Mouse (Mus musculus) heart, postnatal 0 days (tissue): ENCODE measurements at regions not wholly inside any gene's neighbourhood (a gene's known extent, or its start where the extent isn't known, plus 50 kb on each side); places are given as distances from the start of the nearest gene placed in this dataset.

Experiments
- ATAC-seq: fragments of 200-750 bp; cut with Nextera tagmentation; 2 replicates; pipeline ENCODE4 v1.8.0; 2017; ENCODE audit warnings: low read depth, moderate number of reproducible peaks, moderate library complexity; ENCODE audit not compliant: insufficient read depth
- DNase-seq: peaks from one replicate; pipeline ENCODE4 v3.0.0-alpha.2; 2016; ENCODE audit warnings: low spot score
- H3K27ac ChIP-seq: fragments of 300-500 bp; sonication (generic); 2 replicates; pipeline ENCODE4 v1.5.1; 2014; ENCODE audit warnings: low read depth, mild to moderate bottlenecking
- H3K27me3 ChIP-seq: fragments of 300-500 bp; sonication (generic); 2 replicates; pipeline ENCODE4 v1.6.1; 2014; ENCODE audit warnings: low read length, mixed read lengths; ENCODE audit not compliant: control insufficient read depth, insufficient read depth
- H3K36me3 ChIP-seq: fragments of 300-500 bp; sonication (generic); replicated peaks from 2 replicates; pipeline ENCODE4 v1.6.1; 2014; ENCODE audit warnings: low read length, mixed read lengths; ENCODE audit not compliant: control insufficient read depth, insufficient read depth
- H3K4me1 ChIP-seq: fragments of 300-500 bp; sonication (generic); 2 replicates; pipeline ENCODE4 v1.6.1; 2014; ENCODE audit warnings: antibody characterized with exemption; ENCODE audit not compliant: control insufficient read depth, insufficient read depth
- H3K4me2 ChIP-seq: fragments of 300-500 bp; sonication (generic); 2 replicates; pipeline ENCODE4 v1.6.1; 2014; ENCODE audit warnings: low read depth, mild to moderate bottlenecking, low read length, moderate library complexity
- H3K4me3 ChIP-seq: fragments of 300-500 bp; sonication (generic); 2 replicates; pipeline ENCODE4 v1.5.1; 2014; ENCODE audit warnings: low read depth, low read length
- H3K9ac ChIP-seq: fragments of 300-500 bp; sonication (generic); replicated peaks from 2 replicates; pipeline ENCODE4 v1.6.1; 2014; ENCODE audit warnings: low read depth, low read length, mixed read lengths
- H3K9me3 ChIP-seq: fragments of 300-500 bp; sonication (generic); replicated peaks from 2 replicates; pipeline ENCODE4 v1.6.1; 2016; ENCODE audit warnings: low read length; ENCODE audit not compliant: control insufficient read depth
- CTCF ChIP-seq: IDR thresholded peaks from 2 replicates; pipeline ENCODE4 v1.5.1; 2016; ENCODE audit warnings: antibody characterized with exemption, control low read depth, low read depth
- EP300 ChIP-seq: IDR thresholded peaks from 2 replicates; pipeline ENCODE4 v1.6.1; 2016; ENCODE audit warnings: antibody characterized with exemption, low read depth
- WGBS: fragments of 180-500 bp; shearing (Covaris S2); extraction: QIAGEN DNeasy Blood & Tissue Kit; methylation state at CpG from one replicate; pipeline ENCODE4 v1.1.7; 2014; 5-methylcytosine and 5-hydroxymethylcytosine counted together

GRCm38 (mm10) chr3:117116210-117116609 lies 147.4 kb upstream of the Palmd start:
- H3K4me2 ChIP-seq: no peak overlapping the region
- no peaks in the 10 kb centered on the region for H3K9me3 ChIP-seq
- no peak overlapping the region for H3K9ac ChIP-seq
- no peaks in the 10 kb centered on the region for H3K4me1 ChIP-seq
- H3K4me3 ChIP-seq: no peak overlapping the region
- ATAC-seq (no peak), DNase-seq (no peak)
- H3K36me3 ChIP-seq: no peaks in the 10 kb centered on the region
- H3K27ac ChIP-seq: no peak overlapping the region
- 69% methylated on average over 2 of the region's 2 CpGs for WGBS
- H3K27me3 ChIP-seq: no peaks in the 10 kb centered on the region
- no peak for TF ChIP-seq EP300
- no peak for TF ChIP-seq CTCF

- ATAC-seq (no peak), DNase-seq (no peak)
- no peak overlapping the region for H3K4me2 ChIP-seq
- H3K4me3 ChIP-seq: no peak overlapping the region
- H3K9ac ChIP-seq: no peak overlapping the region
- H3K4me1 ChIP-seq: no peaks in the 10 kb centered on the region
- no peaks in the 10 kb centered on the region for H3K27me3 ChIP-seq
- no peaks in the 10 kb centered on the region for H3K9me3 ChIP-seq
- WGBS: 77% methylated on average over 3 of the region's 3 CpGs
- no peak for TF ChIP-seq EP300
- TF ChIP-seq CTCF: no peak
- no peaks in the 10 kb centered on the region for H3K36me3 ChIP-seq
- H3K27ac ChIP-seq: no peak overlapping the region
These were observed 144.0 kb upstream of the Palmd start for GRCm38 (mm10) chr3:117112766-117113165.

DNA sequence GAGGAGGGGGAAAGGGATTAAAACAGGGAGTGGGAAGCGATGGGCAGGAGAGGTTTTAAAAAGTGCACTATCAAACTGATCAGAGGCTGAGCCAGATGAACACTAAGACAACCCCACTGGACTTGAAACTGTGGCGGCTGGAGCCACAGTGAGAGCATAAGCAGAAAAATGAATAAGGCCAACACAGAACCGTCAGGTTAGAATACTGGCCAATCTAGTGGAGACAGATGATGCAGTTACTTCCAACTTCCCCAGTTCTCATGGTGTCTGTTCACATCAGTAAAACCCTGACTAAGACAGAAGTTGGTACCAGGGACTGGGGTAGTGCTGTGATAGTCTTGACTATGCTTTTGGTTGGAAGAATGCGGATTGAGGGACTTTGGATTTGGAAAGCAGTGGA lies 143.5 kb upstream of the Palmd start:
- no peak for DNase-seq
- no peak overlapping the region for H3K9ac ChIP-seq
- no peaks in the 10 kb centered on the region for H3K9me3 ChIP-seq
- 85% methylated on average over 4 of the region's 4 CpGs for WGBS
- no peak for TF ChIP-seq EP300
- TF ChIP-seq CTCF: no peak
- H3K27me3 ChIP-seq: no peaks in the 10 kb centered on the region
- no peaks in the 10 kb centered on the region for H3K4me1 ChIP-seq
- ATAC-seq: no peak
- H3K36me3 ChIP-seq: no peaks in the 10 kb centered on the region
- no peak overlapping the region for H3K27ac ChIP-seq
- no peak overlapping the region for H3K4me2 ChIP-seq
- H3K4me3 ChIP-seq: no peak overlapping the region

DNA sequence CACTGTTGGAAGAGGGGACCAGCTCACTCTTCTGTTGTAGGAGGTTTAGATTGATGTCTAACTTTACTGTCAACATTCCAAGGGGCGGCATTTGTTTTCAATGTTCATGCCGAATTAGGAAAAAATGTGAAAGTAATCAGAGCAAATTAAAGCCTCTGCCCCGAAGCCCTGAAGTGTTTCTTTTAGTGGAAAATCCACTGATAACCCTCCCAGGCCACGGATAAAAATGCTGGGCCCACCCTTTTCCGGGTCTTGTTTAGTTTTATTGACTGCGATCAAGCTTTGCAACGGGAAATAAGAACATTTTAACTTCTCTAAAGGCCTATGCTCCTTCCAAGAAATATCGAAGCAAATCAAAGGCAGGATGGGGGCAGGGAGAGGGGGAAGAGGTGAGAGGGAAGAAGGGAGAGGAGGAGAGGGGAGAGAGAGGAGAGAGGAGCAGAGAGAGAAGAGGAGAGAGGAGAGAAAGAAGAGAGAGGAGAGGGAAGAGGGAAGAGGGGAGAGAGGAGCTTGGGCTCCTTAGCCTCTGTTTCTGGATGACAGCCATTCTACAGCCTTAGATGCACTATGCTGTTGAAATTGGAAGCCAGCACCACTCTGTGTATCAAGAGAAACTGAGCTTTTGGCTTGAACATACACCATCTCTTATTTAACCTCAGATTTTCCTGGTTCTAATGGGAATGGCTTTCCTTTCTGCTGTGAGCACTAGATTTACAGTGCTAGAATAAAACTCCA lies 140.3 kb upstream of the Palmd start:
- H3K9me3 ChIP-seq: no peaks in the 10 kb centered on the region
- no peaks in the 10 kb centered on the region for H3K4me1 ChIP-seq
- no peaks in the 10 kb centered on the region for H3K36me3 ChIP-seq
- no peak overlapping the region for H3K4me2 ChIP-seq
- no peak overlapping the region for H3K9ac ChIP-seq
- no peaks in the 10 kb centered on the region for H3K27me3 ChIP-seq
- no peak overlapping the region for H3K4me3 ChIP-seq
- ATAC-seq (no peak), DNase-seq (no peak)
- WGBS: 54% methylated on average over 8 of the region's 8 CpGs
- peak overlapping the region; percentile 1; the same call in 1 of the 2 replicates for H3K27ac ChIP-seq
- no peak for TF ChIP-seq EP300
- no peak for TF ChIP-seq CTCF

GRCm38 (mm10) chr3:117107986-117108385 lies 139.2 kb upstream of the Palmd start:
- ATAC-seq (no peak), DNase-seq (no peak)
- no peak for TF ChIP-seq CTCF
- no peak for TF ChIP-seq EP300
- 76% methylated on average over 6 of the region's 6 CpGs for WGBS
- Histone ChIP-seq H3K9me3 (no peaks in the 10 kb centered on the region), H3K4me1 (no peaks in the 10 kb centered on the region), H3K4me2 (no peak overlapping the region), H3K9ac (no peak overlapping the region), H3K36me3 (no peaks in the 10 kb centered on the region), H3K4me3 (no peak overlapping the region), H3K27me3 (no peaks in the 10 kb centered on the region), H3K27ac (no peak overlapping the region)

GRCm38 (mm10) chr3:117107378-117107777 lies 138.6 kb upstream of the Palmd start:
- Histone ChIP-seq H3K9me3 (no peaks in the 10 kb centered on the region), H3K4me3 (no peak overlapping the region), H3K4me1 (no peaks in the 10 kb centered on the region), H3K4me2 (no peak overlapping the region), H3K27me3 (no peaks in the 10 kb centered on the region), H3K9ac (no peak overlapping the region), H3K36me3 (no peaks in the 10 kb centered on the region), H3K27ac (no peak overlapping the region)
- TF ChIP-seq EP300 (no peak), CTCF (no peak)
- DNase-seq (no peak), ATAC-seq (no peak)
- WGBS: 56% methylated on average over 3 of the region's 3 CpGs
